Mouse (Mus musculus): ENCODE measurements around the gene Cwc22.

DNA sequence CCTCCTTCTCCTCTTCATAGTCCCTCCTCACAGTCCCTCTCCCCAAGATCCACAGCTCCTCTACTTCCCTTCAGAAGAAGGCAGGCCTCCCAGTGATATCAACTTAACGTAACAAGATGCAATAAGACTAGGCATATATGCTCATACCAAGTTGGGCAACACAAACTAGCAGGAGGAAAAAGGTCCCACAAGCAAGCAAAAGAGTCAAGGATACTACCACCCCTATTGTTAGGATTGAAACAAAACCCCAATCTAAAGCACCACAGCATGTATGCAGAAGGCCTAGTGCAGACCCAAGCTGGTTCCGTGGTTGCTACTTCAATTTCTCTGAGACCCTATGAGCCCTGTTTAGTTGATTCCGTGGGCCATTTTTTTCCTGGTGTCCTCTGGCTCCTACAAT is 61.7 kb downstream of the Cwc22 start:
- no peak for TF ChIP-seq CTCF (conservative IDR thresholded peaks at IDR 0.05; ENCODE audit: low read length)
- no peak for TF ChIP-seq POU5F1 (IDR thresholded peaks at IDR 0.05; ENCODE audit: borderline replicate concordance, low read length)
- no peak for TF ChIP-seq NANOG (IDR thresholded peaks at IDR 0.05; ENCODE audit: borderline replicate concordance, low read length)
